Mouse (Mus musculus): ENCODE measurements around the gene Vhl.

- no peak for TF ChIP-seq POLR2A (IDR thresholded peaks at IDR 0.05; ENCODE audit: control insufficient read depth, low read depth, low read length)
- no peak for TF ChIP-seq CTCF (IDR thresholded peaks at IDR 0.05; ENCODE audit: control insufficient read depth, insufficient read depth, insufficient replicate concordance, low read depth, low read length)
These were observed 49.2 kb downstream of the Vhl start for GRCm38 (mm10) chr6:113672989-113673388.

Data from testis, adult 2 months (tissue).